ENCODE assay signal across 8 mouse cellular contexts in genomic region chr12:8921394-8922368, GRCm38 (mm10). TPM values are rescaled to one million over a fixed set of nuclear protein-coding genes. Genes with fewer than 3 reads are reported as not detected.
DNase-seq lines count a peak whose midpoint lies in the region; ATAC-seq lines count a peak whose summit lies in the region.

TSS of gene Laptm4a (plus strand) at chr12:8921664.

- peak within 1 kb of the TSS; percentile 72 for H3K9ac ChIP-seq in hindbrain, embryonic 15.5 days

- WGBS in hindbrain, embryonic 15.5 days: under 1% methylated on average over 73 of the region's 73 CpGs

- peak within 1 kb of the TSS; percentile 91 for H3K4me3 ChIP-seq in hindbrain, embryonic 15.5 days

- H3K9me3 ChIP-seq in hindbrain, embryonic 15.5 days: no peaks in the 10 kb centered on the region

- DNase-seq in T-cell, adult 2 months (ENCODE audit: low spot score): peak; percentile 98
- peak; percentile 96 to 97 for DNase-seq in cerebellum, postnatal 36 days
- peak; percentile 95 to 98 for DNase-seq in frontal cortex, postnatal 36 days (ENCODE audit: low spot score in 2 of 2)
- peak; percentile 98 for DNase-seq in left cerebral cortex, adult 11 months (ENCODE audit: low spot score)
- DNase-seq in lung, postnatal 4 days: peak; percentile 99 to 100
- DNase-seq in retina, postnatal 7 days (ENCODE audit: low read depth, low spot score): peak; percentile 95
- DNase-seq in urinary bladder, adult 2 months (ENCODE audit: low spot score): peak; percentile 99

- peak within 1 kb of the TSS; percentile 84 for H3K4me2 ChIP-seq in hindbrain, embryonic 15.5 days

- peak; percentile 99 for ATAC-seq in hindbrain, embryonic 15.5 days (ENCODE audit: low FRiP score, low read depth)

- no peaks in the 10 kb centered on the region for H3K27me3 ChIP-seq in hindbrain, embryonic 15.5 days

- H3K4me1 ChIP-seq in hindbrain, embryonic 15.5 days (replicated peaks): peaks cover 32% of the 10 kb centered on the region

- H3K36me3 ChIP-seq in hindbrain, embryonic 15.5 days: no peaks in the 10 kb centered on the region

- peak within 1 kb of the TSS; percentile 93 for H3K27ac ChIP-seq in hindbrain, embryonic 15.5 days (replicated peaks)

RNA-seq across cellular contexts. Expression of gene Laptm4a, which starts in this region (rescaled TPM):
- 196 and 201 TPM in 2 replicates for polyA plus RNA-seq in hindbrain, embryonic 15.5 days (2015; fragmentation: Nextera tagmentation; extraction: Ambion mirVana)
- polyA plus RNA-seq in urinary bladder, adult 2 months (2012; rRNA removed): 786 and 857 TPM in 2 replicates

Comparison
In these comparisons a context has a peak if more than half of its experiments do, and no peak if none do; other contexts are left out.
1. Peak in every context shown above with its lines: DNase-seq, ATAC-seq, H3K4me3 ChIP-seq and H3K27ac ChIP-seq.